Mouse (Mus musculus): ENCODE data around the gene Cdk7. TPM values are rescaled to one million over a fixed set of nuclear protein-coding genes. Genes with fewer than 3 reads are reported as not detected.
"Not testable (repeated sequence)": the region's sequence is repeated elsewhere in the genome, so short reads cannot be mapped to it uniquely, and the experiment has no call there.

Gene Cdk7
- polyA plus RNA-seq, 1 experiment from 2014 or later = 116 TPM

DNA sequence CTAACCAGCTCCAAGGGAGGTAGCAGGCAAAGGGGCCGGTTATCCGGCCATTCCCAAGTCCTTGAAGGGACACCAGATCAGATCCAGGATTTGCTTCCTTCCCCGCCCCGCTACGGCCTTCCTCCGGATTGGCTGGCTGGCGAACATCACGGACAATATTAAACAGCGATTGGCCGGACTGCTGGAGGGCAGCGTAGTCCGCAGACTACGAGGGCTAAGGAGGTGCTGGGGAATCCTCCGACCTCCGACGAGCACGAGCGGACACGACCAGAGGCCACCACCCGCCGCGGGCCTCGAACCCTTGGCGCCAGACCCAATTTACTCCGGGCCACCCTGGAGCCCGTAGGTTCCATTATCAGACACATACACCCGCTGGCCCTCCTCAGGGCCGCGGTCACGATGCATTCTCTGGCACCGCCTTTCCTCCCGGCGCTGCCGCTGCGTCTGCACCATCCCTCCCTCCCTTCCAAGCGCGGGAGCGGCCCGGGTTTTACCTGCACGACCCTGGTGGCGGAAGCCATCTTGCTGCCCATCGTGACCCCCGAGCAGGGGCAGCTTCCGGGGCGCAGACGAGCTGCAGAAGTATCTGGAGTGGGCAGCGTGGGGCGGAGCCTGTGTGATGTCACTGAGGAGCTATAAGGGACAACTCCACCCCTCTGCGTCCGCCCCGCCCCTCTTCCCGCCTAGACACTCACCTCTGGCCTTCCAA lies 13.5 kb upstream of the Cdk7 start, which contains the start of gene Mrps36:
TSS of gene Mrps36 (minus strand) at position 624 of the 709 bp plus-strand sequence.
- Histone ChIP-seq H3K9me3 (replicated peaks) (no peaks in the 10 kb centered on the region), H3K27me3 (ENCODE audit: low read depth, poor library complexity, severe bottlenecking) (no peaks in the 10 kb centered on the region), H3K27ac (peak within 1 kb of the TSS; percentile 94), H3K4me1 (peaks cover 12% of the 10 kb centered on the region), H3K36me3 (0 out of 2 replicates have a peak, but pooled peaks cover 2% of the 10 kb centered on the region), H3K4me3 (peak within 1 kb of the TSS; percentile 74)
- WGBS = under 1% methylated on average over 52 of the region's 52 CpGs
- peak; percentile 92 for DNase-seq (ENCODE audit: low spot score)

DNA sequence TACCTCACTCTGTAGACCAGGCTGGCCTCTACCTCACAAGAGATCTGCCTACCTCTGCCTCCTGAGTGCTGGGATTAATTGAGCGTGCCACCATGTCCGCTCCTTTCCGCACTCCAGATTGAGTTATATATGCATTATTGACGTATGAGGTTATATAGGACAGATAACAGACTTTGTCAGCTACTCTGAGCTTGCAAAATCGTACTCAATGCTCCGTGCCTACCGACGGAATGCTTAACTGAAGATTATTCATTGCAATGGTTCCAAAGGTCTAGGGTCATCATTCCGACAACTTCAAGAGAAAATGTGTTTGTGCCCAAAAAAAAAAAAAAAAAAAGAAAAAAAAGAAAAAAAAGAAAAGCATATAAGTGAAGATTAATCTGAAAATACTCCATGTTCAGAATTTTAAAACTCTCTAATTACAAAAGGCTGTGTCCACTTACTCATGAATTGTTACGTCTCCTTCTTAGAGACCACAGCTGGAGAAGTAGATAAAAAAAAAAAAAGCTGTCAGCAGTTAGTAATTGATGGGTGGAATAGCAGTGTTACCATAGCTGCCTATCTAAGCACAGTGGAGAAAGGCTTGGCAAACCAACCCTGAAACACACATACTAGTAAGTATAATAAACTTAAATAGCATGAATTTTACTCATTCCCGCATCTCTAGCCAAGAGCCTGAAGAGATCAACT lies 12.8 kb upstream of the Cdk7 start:
- H3K4me3 ChIP-seq = peak overlapping the region; percentile 74
- no peaks in the 10 kb centered on the region for H3K9me3 ChIP-seq (replicated peaks)
- peaks cover 12% of the 10 kb centered on the region for H3K4me1 ChIP-seq
- H3K27me3 ChIP-seq (ENCODE audit: low read depth, poor library complexity, severe bottlenecking) = no peaks in the 10 kb centered on the region
- no peak for DNase-seq (ENCODE audit: low spot score)
- 71% methylated on average over 11 of the region's 11 CpGs for WGBS
- peaks cover 6% of the 10 kb centered on the region for H3K36me3 ChIP-seq
- H3K27ac ChIP-seq = peak overlapping the region; percentile 94

DNA sequence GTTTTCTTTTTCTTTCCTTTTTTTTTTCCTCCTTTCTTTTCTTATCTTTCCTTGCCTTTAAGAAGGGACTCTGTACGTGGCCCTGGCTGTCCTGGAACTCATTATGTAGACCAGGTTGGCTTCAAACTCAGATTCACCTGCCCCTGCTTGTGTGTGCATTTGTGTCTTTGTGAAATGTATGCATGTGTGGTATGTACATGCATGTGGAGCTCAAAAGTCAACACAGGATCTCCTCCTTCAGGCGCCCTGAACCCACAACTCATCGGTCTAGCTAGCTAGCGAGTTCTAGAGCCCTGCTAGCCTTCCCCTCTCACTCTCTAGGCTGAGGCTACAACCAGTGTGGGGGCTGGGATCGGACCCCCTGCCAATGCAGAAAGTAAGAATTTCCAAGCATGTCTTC lies 12.1 kb upstream of the Cdk7 start:
- H3K4me3 ChIP-seq = no peak overlapping the region
- H3K4me1 ChIP-seq = peaks cover 12% of the 10 kb centered on the region
- H3K27ac ChIP-seq = no peak overlapping the region
- H3K9me3 ChIP-seq (replicated peaks) = no peaks in the 10 kb centered on the region
- peaks cover 10% of the 10 kb centered on the region for H3K36me3 ChIP-seq
- DNase-seq (ENCODE audit: low spot score) = no peak
- 93% methylated on average over 5 of the region's 5 CpGs for WGBS
- H3K27me3 ChIP-seq (ENCODE audit: low read depth, poor library complexity, severe bottlenecking) = no peaks in the 10 kb centered on the region

DNA sequence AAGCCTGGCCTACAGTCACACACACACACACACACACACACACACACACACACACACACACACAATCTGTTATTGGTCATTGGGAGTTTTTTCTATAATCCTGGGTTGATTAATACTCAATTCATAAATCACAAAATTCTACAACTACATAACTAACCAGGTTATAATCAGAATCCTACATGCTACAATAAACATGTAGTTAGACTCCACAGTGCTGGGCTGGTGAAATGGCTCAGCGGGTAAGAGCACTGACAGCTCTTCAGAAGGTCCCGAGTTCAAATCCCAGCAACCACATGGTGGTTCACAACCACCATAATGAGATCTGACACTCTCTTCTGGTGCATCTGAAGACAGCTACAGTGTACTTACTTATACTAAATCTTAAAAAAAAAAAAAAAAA lies 2.0 kb upstream of the Cdk7 start:
- Histone ChIP-seq H3K36me3 (peaks cover 36% of the 10 kb centered on the region), H3K27ac (no peak overlapping the region), H3K27me3 (ENCODE audit: low read depth, poor library complexity, severe bottlenecking) (no peaks in the 10 kb centered on the region), H3K4me1 (peaks cover 7% of the 10 kb centered on the region), H3K4me3 (no peak overlapping the region), H3K9me3 (replicated peaks) (no peaks in the 10 kb centered on the region)
- no peak for DNase-seq (ENCODE audit: low spot score)
- 94% methylated on average over 2 of the region's 2 CpGs for WGBS

DNA sequence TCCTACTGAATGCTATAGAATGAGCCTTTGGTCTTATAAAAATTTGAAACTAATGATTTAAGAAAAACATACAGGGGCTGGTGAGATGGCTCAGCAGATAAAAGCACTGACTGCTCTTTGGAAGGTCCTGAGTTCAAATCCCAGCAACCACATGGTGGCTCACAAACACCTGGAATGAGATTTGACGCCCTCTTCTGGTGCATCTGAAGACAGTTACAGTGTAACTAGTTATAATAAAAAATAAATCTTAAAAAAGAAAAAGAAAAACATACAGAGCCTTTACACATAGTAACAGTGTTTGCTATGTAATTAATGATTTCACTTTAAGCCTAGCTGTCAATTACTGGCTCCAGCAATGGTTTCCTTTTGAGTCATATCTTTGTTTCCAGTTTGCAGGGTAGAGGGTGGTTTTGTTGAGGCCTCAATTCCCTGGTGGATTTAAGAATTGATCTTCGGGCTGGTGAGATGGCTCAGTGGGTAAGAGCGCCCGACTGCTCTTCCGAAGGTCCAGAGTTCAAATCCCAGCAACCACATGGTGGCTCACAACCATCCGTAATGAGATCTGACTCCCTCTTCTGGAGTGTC lies 815 bp upstream of the Cdk7 start:
- H3K4me1 ChIP-seq; H3K9me3 ChIP-seq (replicated peaks); H3K27me3 ChIP-seq (ENCODE audit: low read depth, poor library complexity, severe bottlenecking); DNase-seq (ENCODE audit: low spot score): not testable (repeated sequence)
- Histone ChIP-seq H3K27ac (peak overlapping the region; percentile 96), H3K36me3 (peaks cover 41% of the 10 kb centered on the region), H3K4me3 (peak overlapping the region; percentile 93; the same call in 1 of the 2 replicates)
- 88% methylated on average over 6 of the region's 6 CpGs for WGBS

DNA sequence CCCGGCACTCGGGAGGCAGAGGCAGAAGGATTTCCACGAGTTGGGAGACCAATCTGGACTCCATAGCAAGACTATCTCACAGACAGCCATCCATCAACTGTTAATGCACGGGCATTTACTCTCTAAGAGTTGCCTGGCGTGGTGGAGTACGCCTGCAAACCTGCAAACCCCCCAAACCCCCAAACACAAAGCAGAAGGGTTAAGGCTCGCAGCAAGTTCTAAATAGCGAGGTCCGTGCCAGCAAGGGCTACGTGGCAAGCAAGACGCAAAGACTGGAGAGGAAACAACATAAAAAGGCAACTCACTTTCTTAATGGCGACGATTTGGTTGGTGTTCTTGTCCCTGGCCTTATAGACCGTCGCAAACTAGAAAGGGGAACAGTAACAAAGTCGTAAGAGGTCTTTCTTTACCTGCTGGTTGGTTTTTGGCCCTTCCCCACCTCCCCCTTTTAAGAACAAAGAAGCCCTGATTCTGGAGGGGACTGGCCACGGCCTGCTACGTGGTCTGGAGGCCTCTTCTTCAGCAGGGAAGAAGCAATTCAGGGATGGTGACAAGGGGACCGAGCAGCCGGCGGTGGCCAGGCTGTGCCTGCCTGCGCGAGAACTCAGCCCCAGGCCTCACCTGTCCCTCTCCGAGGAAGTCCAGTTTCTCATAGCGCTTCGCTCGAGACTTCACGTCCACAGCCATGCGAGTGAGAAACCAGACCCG lies 432 bp downstream of the Cdk7 start:
- Histone ChIP-seq H3K4me3 (peak overlapping the region; percentile 93), H3K9me3 (replicated peaks) (no peaks in the 10 kb centered on the region), H3K36me3 (peaks cover 48% of the 10 kb centered on the region), H3K4me1 (peaks cover 7% of the 10 kb centered on the region), H3K27me3 (ENCODE audit: low read depth, poor library complexity, severe bottlenecking) (no peaks in the 10 kb centered on the region), H3K27ac (peak overlapping the region; percentile 96)
- WGBS = 1% methylated on average over 30 of the region's 30 CpGs
- DNase-seq (ENCODE audit: low spot score) = peak; percentile 46

DNA sequence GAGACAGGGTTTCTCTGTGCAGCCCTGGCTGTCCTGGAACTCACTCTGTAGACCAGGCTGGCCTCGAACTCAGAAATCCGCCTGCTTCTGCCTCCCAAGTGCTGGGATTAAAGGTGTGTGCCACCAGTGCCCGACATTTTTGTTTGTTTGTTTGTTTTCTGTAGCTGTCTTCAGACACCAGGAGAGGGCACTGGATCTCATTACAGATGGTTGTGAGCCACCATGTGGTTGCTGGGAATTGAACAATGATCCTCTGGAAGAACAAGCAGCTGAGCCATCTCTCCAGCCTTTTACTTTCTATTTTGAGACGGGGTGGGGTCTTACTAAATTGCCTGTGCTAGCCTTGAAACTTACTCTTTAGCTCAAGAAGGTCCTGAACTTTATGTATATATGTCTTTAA lies 2.2 kb downstream of the Cdk7 start:
- not testable (repeated sequence) for DNase-seq (ENCODE audit: low spot score); H3K27me3 ChIP-seq (ENCODE audit: low read depth, poor library complexity, severe bottlenecking); H3K27ac ChIP-seq; H3K4me1 ChIP-seq; H3K9me3 ChIP-seq (replicated peaks)
- peaks cover 57% of the 10 kb centered on the region for H3K36me3 ChIP-seq
- peak overlapping the region; percentile 93; the same call in 1 of the 2 replicates for H3K4me3 ChIP-seq
- whole genome bisulfite sequencing = 95% methylated on average over 4 of the region's 4 CpGs

DNA sequence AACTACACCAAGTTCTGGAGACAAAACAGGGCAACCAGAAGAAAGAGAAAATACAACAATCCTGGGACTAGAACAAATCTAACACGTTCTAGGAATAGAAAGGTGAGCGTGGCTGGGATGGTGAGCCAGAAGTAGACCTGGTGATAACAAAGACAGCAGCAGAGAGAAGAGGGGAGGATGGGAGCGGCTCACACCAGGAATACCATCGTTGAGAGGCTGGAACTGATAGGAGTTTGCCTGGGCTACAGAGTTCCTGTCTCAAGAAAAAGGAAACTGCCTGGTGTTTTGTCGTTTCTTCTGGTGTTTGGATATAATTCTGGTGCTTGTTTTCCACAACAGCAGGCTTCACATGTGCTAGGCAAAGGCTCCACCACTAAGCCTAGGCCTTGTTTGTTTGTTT lies 2.7 kb downstream of the Cdk7 start:
- 95% methylated on average over 5 of the region's 5 CpGs for WGBS
- Histone ChIP-seq H3K9me3 (replicated peaks) (no peaks in the 10 kb centered on the region), H3K27me3 (ENCODE audit: low read depth, poor library complexity, severe bottlenecking) (no peaks in the 10 kb centered on the region), H3K36me3 (peaks cover 61% of the 10 kb centered on the region), H3K4me3 (no peak overlapping the region), H3K27ac (no peak overlapping the region), H3K4me1 (peaks cover 7% of the 10 kb centered on the region)
- DNase-seq (ENCODE audit: low spot score) = no peak

DNA sequence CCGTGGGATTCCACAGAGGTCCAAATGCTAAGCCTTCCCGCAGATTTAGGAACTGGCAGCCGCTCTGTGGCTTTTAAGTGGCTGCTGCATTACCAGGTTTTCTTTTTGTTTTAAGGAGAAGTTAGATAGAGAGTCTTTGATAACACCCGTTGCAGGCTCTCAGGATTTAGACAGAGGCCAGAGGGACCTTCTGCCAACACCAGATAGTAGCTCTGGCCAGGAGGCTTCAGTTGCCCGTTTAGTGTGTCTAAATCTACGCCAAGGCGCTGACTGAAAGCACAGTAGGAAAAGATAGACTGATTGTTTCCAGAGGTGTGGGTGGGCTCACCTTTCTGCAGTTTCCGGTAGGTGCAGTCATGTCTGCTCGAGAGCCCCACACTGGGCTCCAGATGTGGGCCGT lies 5.5 kb downstream of the Cdk7 start:
- H3K4me1 ChIP-seq = peaks cover 7% of the 10 kb centered on the region
- 88% methylated on average over 10 of the region's 10 CpGs for WGBS
- H3K4me3 ChIP-seq = no peak overlapping the region
- H3K36me3 ChIP-seq = peaks cover 89% of the 10 kb centered on the region
- no peaks in the 10 kb centered on the region for H3K9me3 ChIP-seq (replicated peaks)
- no peak for DNase-seq (ENCODE audit: low spot score)
- H3K27me3 ChIP-seq (ENCODE audit: low read depth, poor library complexity, severe bottlenecking) = no peaks in the 10 kb centered on the region
- no peak overlapping the region for H3K27ac ChIP-seq

DNA sequence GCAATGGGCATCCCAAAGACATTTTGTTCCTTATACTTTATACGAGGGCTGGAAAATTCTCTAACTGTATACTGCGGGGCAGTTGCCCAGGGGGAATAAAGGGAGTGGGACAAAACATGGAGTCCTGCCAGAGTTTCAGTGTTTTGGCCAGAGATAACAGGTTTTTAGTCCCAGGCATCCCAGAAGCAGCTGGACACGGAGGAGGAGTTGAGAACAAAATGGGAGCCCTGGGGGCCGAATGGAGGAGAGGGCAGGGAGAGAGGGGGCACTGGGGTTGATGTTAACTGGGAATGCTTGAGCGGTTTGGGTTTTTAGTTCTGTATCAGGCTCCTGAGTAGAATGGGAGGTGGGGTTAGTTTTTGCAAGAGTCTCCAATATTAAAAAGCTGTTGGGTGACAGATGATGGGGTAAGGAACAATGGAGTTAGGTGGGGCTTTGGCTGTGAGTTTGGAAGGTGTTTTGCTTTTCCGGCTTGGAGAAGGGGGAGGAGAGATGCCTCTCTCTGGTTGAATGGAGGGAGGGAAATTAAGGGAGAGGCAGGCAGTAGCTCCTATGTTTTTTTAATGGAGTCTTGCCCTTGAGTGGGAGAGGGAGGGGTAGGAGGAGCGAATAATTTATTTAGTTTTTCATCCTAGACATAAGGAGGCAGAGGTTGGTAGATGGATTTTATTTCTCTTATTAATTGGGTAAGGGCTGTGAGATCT lies 6.5 kb downstream of the Cdk7 start:
- Histone ChIP-seq H3K27me3 (ENCODE audit: low read depth, poor library complexity, severe bottlenecking) (no peaks in the 10 kb centered on the region), H3K36me3 (peaks cover 96% of the 10 kb centered on the region), H3K4me1 (peaks cover 4% of the 10 kb centered on the region), H3K4me3 (no peak overlapping the region), H3K9me3 (replicated peaks) (no peaks in the 10 kb centered on the region), H3K27ac (no peak overlapping the region)
- no peak for DNase-seq (ENCODE audit: low spot score)
- 91% methylated on average over 7 of the region's 7 CpGs for WGBS

DNA sequence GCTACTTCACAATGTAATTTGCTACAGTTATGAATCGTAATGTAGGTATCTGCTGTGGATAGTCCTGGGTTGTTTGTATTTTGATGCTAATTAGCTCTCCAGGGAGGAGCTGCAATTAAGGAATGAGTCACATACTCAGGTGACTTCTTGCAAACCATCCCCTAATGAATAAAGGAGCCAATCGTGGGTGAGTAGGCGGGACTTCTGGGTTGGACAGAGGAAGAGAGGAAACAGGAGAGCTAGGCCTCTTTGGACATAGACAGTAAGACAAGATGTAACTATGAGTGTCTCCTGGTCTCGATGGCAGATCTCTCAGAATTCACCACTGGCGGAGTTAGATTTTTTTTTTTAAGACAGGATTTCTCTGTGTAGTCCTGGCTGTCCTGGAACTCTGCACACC lies 9.1 kb downstream of the Cdk7 start:
- DNase-seq (ENCODE audit: low spot score) = no peak
- Histone ChIP-seq H3K27ac (no peak overlapping the region), H3K9me3 (replicated peaks) (no peaks in the 10 kb centered on the region), H3K36me3 (peaks cover 96% of the 10 kb centered on the region), H3K4me1 (no peaks in the 10 kb centered on the region), H3K4me3 (no peak overlapping the region), H3K27me3 (ENCODE audit: low read depth, poor library complexity, severe bottlenecking) (no peaks in the 10 kb centered on the region)
- 90% methylated on average over 5 of the region's 5 CpGs for WGBS

DNA sequence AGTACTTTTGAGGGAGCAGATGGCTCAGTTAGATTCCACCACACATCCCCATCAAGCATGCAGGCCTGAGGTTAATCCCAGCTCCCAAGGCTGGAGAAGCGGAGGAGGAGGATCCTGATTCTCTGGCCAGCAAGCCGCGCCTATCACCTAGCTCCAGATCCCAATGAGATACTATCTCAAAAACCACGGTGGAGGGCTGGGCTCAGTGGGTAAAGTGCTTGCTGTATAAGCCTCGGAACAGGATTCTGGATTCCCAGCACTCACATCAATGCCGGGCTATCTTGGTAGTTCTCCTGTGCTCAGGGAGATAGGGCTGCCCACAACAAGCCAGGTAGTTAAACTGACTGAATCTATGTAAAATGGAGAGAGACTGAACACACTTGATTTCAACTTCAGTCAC lies 15.3 kb downstream of the Cdk7 start:
- Histone ChIP-seq H3K27ac (no peak overlapping the region), H3K4me3 (no peak overlapping the region), H3K4me1 (no peaks in the 10 kb centered on the region), H3K27me3 (ENCODE audit: low read depth, poor library complexity, severe bottlenecking) (no peaks in the 10 kb centered on the region), H3K9me3 (replicated peaks) (no peaks in the 10 kb centered on the region), H3K36me3 (peaks cover 100% of the 10 kb centered on the region)
- no peak for DNase-seq (ENCODE audit: low spot score)
- WGBS = 92% methylated on average over 6 of the region's 6 CpGs

All from limb, embryonic 10.5 days (tissue).